Mouse (Mus musculus) lung, adult 2 months (tissue): Measurements from ENCODE around the gene Inpp4b. TPM values are rescaled to one million over a fixed set of nuclear protein-coding genes. Genes with fewer than 3 reads are reported as not detected.

Experiments used
- DNase-seq: peaks from one replicate; pipeline ENCODE4 v3.0.0; 2022
- H3K4me1 ChIP-seq: fragments of 200-500 bp; 2 replicates; pipeline ENCODE4 v1.6.1; 2011; ENCODE audit warnings: low read length; ENCODE audit not compliant: control insufficient read depth, insufficient read depth
- H3K4me3 ChIP-seq: fragments of 200-500 bp; replicated peaks from 2 replicates; pipeline ENCODE3; 2011; ENCODE audit warnings: low read depth, mild to moderate bottlenecking, control low read depth, low read length; ENCODE audit errors: extremely low read depth
- CTCF ChIP-seq: fragments of 200-500 bp; IDR thresholded peaks from 2 replicates; pipeline ENCODE4 v1.5.1; 2011; ENCODE audit warnings: mild to moderate bottlenecking, low read length, control low read depth; ENCODE audit not compliant: insufficient read depth
- POLR2A ChIP-seq: fragments of 200-500 bp; IDR thresholded peaks from 2 replicates; pipeline ENCODE4 v1.6.1; 2011; ENCODE audit warnings: low read depth, mild to moderate bottlenecking, control low read depth, low read length, borderline replicate concordance; ENCODE audit errors: extremely low read depth
- WGBS: fragments of 180-500 bp; shearing (Covaris S2); methylation state at CpG from one replicate; pipeline ENCODE4 v1.1.7; 2018; 5-methylcytosine and 5-hydroxymethylcytosine counted together
- polyA plus RNA-seq: library from polyadenylated mRNA; depleted of rRNA; stranded (reverse); fragments of >200 nt; gene quantifications from 2 replicates; pipeline ENCODE4 v1.2.3, GENCODE M21; 2012

The Inpp4b gene
- polyA plus RNA-seq, 1 experiment: 2.6 TPM

DNA sequence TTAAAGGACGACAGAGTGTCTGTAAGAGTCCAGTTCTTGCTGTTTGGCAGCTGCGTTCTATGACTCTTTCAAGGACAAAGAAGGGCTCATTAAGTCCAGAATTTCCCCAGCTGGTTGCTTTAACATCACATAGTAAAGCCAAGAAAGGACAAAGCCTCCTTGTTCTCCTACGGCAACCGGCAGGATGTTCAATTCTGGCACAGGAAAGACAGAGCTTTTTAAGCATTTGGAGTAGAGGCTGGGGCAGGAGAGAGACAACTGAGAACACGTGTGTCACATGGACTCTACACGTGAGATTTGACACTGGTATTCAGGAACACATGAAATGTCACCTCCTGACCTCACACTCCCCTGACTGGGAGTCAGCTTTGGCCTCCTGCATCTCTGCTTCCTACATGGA, 109.7 kb downstream of the Inpp4b start:
- Histone ChIP-seq H3K4me3 (no peak overlapping the region), H3K4me1 (no peaks in the 10 kb centered on the region; the same call in 1 of the 2 replicates)
- no peak for DNase-seq
- 37% methylated on average over 6 of the region's 6 CpGs for WGBS
- TF ChIP-seq POLR2A: no peak
- no peak for TF ChIP-seq CTCF

DNA sequence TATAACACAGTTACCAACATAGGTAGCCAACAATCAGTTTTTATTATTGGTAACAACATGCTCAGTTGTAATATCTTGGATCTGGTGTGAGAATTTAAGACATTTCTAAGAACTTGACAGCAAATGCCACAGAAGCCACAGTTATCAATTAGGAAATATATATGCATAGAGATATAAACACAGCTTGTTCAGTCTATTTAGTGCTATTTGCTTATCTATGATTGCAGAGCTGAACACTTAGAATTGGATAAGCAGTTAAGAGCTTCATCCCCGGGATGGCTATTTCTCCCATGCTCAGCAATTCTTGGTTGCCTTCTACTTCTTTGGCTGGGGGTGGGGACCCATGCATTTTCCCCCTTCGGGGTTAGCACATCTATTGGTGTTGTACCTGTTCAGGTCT, 112.5 kb downstream of the Inpp4b start:
- TF ChIP-seq CTCF (no peak), POLR2A (no peak)
- H3K4me1 ChIP-seq: no peaks in the 10 kb centered on the region; the same call in 1 of the 2 replicates
- WGBS: 71% methylated on average over 2 of the region's 2 CpGs
- no peak overlapping the region for H3K4me3 ChIP-seq
- no peak for DNase-seq

DNA sequence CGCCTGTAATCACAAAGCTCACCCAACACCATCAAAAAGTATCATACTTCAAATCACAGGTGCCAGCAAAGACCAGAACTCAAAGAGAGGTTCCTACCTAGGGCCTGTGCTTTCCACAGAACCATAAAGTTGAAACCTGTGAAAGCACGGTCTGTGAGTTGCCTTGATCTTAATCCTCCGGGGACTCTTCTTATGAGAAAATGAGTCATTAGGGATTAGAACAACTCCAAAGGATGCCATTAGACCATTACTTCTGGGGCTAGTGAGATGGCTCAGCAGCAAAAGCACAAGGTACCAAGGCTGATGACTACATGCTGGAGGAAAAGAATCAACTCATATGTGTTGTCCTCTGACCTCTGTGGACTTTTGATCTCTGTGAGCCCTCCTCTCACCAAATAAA, 121.4 kb downstream of the Inpp4b start:
- DNase-seq: no peak
- no peak for TF ChIP-seq CTCF
- no peak for TF ChIP-seq POLR2A
- H3K4me1 ChIP-seq: no peaks in the 10 kb centered on the region
- H3K4me3 ChIP-seq: no peak overlapping the region
- 88% methylated on average over 3 of the region's 3 CpGs for WGBS

DNA sequence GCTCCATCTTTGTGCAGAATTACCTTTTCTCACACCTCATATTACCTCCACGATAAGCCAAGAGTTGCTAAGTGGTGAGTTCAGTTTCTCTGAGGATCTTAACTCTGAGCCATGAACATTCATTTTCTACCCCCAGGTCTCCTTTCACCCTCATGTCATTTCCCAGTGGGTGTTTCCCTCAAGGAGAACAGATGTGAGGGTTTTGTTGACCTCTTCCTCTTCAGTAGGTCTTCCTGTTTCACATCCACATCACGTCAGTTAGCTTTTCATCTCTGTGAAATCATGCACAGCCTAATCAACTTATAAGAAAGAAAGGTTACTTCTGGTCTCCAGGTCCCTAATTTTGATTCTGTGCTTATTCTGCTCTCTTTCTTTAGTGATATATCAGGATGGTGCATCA, 124.4 kb downstream of the Inpp4b start:
- no peaks in the 10 kb centered on the region for H3K4me1 ChIP-seq
- TF ChIP-seq POLR2A: no peak
- TF ChIP-seq CTCF: no peak
- no peak overlapping the region for H3K4me3 ChIP-seq
- DNase-seq: no peak
- WGBS: 63% methylated on average over 2 of the region's 2 CpGs

DNA sequence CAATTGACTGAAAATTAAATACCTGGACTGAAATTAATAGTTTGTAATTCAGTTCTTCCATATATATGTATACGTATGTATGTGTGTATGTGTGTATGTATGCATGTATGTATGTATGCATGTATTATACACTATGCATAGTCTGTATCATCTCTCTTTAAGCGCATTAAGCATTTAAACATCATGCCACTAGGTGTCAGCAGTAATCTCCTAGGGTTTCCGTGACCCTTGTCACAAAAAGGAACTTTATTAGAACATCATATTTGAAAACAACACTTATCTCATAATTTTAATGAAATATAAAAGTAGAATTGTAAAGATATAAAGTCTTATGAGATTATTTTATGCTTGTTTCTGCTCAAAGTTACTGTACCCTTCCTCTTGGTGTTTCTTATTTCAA, 136.3 kb downstream of the Inpp4b start:
- TF ChIP-seq CTCF (no peak), POLR2A (no peak)
- no peak for DNase-seq
- Histone ChIP-seq H3K4me1 (no peaks in the 10 kb centered on the region), H3K4me3 (no peak overlapping the region)
- WGBS: 29% methylated on average over 3 of the region's 3 CpGs

DNA sequence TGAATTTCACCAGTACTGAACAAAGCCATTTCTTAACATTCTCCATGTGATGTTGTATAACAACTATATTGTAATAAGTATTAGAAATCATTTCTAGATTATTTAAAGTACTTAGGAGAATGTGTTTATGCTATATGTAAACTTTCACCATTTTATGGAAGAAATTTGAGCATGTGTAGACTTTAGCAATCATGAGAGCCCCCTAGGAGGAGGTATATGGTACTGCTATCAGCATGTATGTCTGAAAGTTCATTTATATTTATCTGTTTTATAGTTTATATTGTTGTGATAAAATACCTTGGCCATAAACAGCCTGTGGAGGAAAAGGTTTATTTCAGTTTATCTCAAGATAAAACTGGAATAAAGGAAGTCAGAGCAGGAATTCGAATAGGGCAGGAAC, 141.5 kb downstream of the Inpp4b start:
- no peak for DNase-seq
- WGBS: 67% methylated on average over 1 of the region's 1 CpGs
- no peaks in the 10 kb centered on the region for H3K4me1 ChIP-seq
- TF ChIP-seq CTCF (no peak), POLR2A (no peak)
- H3K4me3 ChIP-seq: no peak overlapping the region

DNA sequence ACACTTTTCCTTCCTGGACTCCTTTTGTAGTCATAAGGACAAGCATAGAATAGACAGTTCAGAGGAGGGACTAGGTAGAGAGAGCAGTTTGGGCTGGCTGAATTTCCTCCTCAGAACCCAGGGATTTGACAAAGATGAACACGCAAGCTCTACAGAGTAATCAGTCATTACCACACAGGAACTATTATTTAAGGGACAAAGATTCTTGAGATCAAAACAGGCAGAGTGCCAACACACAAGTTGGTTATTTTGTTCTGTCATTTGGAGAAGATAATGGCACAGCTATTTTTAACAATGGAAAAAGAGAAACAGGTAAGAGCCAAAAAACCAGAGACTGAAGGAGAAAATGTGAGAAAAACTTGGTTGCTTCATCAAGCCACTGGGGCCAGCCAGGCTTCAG, 143.3 kb downstream of the Inpp4b start:
- no peak for DNase-seq

DNA sequence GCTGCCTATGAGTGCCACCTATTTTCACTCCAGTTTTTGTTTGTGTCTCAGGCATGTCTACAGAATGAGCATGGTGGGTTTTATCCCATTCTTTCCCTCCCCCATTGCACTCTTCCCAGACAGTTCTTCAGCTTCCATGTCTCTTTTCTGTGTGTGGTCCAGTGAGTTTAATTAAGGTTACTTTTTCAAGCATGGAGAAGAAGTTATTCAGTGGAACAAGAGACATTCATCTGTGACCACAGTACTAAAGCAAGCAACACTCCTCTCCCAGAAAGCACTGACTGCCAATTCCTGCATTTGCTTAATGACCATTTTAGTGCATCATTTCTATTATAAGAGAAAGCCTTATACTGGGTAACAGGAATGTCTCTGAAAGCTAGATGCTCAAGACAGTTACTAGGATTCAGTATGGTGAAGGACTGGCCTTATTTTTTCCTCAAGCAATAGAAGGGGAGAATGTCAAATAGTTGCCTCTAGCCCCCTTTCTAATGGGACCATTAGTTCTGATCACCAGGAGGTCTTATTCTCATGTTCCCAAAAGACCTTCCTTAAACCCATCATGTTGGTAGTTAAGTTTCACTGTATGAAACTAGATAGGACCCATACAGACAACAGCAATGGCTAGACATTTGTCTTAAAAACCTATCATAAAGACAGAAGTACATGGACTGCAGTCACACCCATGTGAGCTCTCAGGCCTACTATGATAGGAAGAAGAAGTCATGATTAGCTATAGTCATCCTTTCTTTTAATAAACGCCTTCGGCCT, 147.7 kb downstream of the Inpp4b start:
- no peak for DNase-seq
- Histone ChIP-seq H3K4me3 (no peak overlapping the region), H3K4me1 (no peaks in the 10 kb centered on the region)
- 94% methylated on average over 2 of the region's 2 CpGs for WGBS
- TF ChIP-seq POLR2A (no peak), CTCF (no peak)

More for the DNA sequence above, 143.3 kb downstream of the Inpp4b start:
- TF ChIP-seq CTCF (no peak), POLR2A (no peak)
- Histone ChIP-seq H3K4me1 (no peaks in the 10 kb centered on the region), H3K4me3 (no peak overlapping the region)
- WGBS: 61% methylated on average over 1 of the region's 1 CpGs

DNA sequence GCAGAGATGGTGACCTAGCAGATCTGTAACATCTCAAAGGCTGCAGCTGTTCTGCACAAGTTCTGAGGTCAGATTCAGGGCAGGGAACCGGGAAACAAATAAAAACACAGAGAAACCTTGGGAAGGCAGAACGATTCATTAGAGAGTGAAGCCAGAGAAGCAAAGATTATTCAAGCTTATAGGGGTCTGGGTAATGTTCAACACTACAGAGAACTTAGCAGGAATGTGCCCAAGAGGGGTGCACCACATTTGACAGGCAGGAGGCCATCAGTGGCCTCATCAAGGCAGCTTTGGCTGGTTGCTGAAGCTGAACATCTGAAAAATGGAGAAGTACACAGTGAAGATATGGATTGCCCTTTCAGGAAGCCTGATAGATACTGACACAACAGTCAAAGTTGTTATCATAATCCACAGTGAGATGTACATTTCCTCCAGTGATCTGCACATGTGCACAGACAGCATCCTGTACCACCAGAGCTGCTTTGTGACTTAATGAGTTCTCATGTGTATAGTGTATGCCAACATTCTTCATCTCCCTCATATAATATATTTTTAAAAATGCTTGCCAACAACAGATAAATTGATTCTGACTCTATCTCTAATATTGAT, 148.8 kb downstream of the Inpp4b start:
- 50% methylated on average over 2 of the region's 2 CpGs for WGBS

DNA sequence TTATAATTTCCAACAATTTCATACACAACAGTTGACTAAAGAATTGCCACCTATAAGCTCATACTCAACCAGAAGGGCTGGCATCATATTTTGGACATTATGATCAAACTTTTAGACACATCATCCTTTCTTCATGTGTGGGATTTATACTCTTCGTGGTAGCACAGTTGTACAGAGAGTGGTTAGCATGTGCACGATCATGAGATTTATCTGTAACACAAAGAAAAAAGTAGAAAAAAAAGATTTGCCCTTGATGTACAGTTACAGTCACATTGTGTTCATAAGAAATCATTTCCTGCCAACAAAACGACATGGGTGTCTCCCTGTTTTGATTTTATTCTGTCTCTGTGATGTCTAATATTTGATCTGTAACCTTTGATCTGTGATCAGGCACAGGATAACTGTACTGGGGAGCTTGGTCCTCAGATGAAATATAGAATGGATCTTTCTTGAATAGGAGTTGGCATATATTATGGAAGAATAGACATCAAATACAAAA, 149.4 kb downstream of the Inpp4b start:
- 57% methylated on average over 3 of the region's 3 CpGs for WGBS
- no peak for TF ChIP-seq POLR2A
- TF ChIP-seq CTCF: no peak
- Histone ChIP-seq H3K4me3 (no peak overlapping the region), H3K4me1 (no peaks in the 10 kb centered on the region)
- DNase-seq: no peak

More for the DNA sequence above, 148.8 kb downstream of the Inpp4b start:
- no peak for DNase-seq
- H3K4me1 ChIP-seq: no peaks in the 10 kb centered on the region
- H3K4me3 ChIP-seq: no peak overlapping the region
- no peak for TF ChIP-seq CTCF
